Mouse (Mus musculus) ZHBTc4 (cell line): ENCODE results near the gene Ly6g6c.
A peak's percentile ranks its signal among the peaks of the same experiment; 100 is the strongest.

Experiments used
- DNase-seq: peaks from one replicate; pipeline ENCODE4 v3.0.0-alpha.2; 2011; ENCODE audit warnings: low read depth, low spot score

Ly6g6c gene

GRCm38 (mm10) chr17:35064951-35065947 is at the start of gene Ly6g6c:
Gene Ly6g6c, plus strand, starts transcription at chr17:35065388.
- peak; percentile 92 for DNase-seq

- DNase-seq, result no peak
Observed at GRCm38 (mm10) chr17:35016376-35016775, 48.8 kb upstream of the Ly6g6c start, which contains the start of gene Vwa7. Gene Vwa7, plus strand, starts transcription at chr17:35016579.

DNA sequence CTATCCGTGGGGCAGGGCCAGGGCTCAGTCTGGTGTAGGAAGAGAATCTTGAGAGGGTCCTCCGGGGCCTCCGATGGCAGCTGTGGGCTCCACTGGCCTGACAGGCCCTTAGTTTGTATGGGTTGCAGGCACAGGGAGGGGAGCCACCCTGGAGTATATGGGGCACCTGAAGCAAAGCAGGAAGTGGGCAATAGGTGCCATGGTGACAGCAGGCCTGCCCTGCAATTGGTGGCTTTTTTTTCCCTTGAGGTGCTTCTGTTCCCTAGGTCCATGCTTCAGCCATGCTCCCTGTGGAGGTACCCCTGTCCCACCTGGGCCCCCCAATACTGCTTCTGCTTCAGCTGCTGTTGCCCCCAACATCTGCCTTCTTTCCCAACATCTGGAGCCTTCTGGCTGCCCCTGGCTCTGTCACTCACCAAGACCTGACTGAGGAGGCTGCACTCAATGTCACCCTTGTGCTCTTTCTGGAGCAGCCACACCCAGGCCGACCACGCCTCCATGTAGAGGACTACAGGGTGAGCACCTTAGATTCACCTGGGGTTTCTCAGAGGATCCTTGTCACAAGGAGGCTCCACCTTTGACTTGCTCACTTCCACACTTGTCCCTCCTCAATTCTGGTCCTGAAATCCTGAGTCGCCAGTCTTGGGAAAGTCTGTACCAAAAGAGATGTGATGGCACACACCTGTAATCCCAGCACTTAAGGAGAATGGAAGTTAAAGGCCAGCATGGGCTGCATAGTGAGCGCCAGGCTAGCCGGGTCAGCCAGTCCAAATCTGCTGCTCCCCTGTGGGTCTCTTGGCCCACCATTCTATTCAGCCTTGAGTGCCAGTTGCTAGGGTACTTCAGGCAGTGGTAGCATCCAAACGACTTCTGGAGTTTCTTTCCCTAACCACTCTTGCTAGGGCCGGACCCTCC is 48.1 kb upstream of the Ly6g6c start:
- no peak for DNase-seq

DNA sequence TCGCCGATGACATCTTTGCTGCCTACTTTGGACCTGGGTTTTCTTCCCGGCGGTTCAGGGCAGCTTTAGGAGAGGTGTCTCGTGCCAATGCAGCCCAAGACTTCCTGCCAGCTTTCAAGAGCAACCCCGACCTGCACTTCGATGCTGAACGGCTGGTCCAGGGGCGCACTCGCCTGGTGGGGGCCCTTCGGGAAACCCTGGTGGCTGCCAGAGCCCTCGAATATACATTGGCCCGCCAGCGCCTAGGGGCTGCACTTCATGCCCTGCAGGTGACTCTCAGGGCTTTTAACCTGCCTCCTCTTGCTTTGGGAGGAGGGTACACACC is 47.5 kb upstream of the Ly6g6c start:
- no peak for DNase-seq

GRCm38 (mm10) chr17:35018171-35018570 is 47.0 kb upstream of the Ly6g6c start:
- DNase-seq, result no peak

- DNase-seq, result no peak
Observed at GRCm38 (mm10) chr17:35019894-35020293, 45.3 kb upstream of the Ly6g6c start.

GRCm38 (mm10) chr17:35020551-35020950 is 44.6 kb upstream of the Ly6g6c start:
- no peak for DNase-seq

GRCm38 (mm10) chr17:35021163-35021808 is 43.9 kb upstream of the Ly6g6c start:
- peak; percentile 90 for DNase-seq

DNA sequence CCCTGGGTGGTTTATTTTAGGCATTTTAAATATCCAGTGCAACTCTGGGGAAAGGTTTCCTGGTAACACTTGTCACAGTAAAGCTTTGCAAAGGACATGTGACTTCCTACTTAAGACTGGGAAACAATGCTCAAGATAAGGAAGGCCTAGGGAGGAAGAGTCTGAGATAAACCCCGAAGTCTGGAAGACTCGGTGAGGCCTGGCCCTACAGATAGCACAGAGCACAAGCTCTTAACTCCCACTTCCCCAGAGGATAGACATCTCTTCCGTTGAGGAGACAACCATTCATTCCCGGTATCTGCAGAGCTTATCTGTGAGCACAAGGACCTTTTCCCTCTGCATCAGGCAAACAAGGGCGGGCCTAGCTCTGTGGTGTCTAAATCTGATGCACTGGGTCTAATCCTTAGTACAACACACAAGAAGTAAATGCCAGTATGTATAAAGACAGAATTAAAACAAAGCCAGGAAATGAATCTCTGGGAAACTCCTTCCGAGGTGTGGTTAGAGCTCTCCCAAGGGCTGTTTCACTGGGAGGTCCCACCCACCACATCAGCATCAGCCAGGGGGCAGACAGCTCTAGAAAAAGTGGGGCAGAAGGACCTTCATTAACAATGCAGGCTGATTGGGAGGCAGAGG is 43.2 kb upstream of the Ly6g6c start:
- DNase-seq, result no peak

DNA sequence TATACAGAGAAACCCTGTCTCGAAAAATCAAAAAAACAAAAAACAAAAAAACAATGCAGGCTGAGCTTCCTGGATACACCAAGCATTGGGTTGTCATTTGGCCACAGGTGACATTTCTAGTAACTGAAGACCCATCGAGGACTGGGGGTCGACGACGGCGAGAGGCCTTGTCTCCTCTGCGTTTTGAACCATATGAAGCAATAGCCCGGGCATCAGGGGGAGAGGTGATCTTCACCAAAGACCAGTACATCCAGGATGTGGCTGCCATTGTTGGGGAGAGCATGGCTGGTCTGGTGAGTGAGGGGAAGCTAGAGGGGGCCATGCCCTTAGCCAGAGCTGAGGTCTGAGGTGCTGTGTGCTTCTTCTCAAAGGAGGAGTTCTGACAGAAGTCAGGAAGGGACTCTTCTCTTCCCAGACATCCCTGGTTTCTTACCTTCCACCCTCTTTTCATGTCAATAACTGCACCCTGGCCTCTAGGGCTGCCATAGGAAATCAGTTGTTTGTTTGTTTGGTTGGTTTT is 42.6 kb upstream of the Ly6g6c start:
- DNase-seq, result no peak

GRCm38 (mm10) chr17:35023221-35023620 is 42.0 kb upstream of the Ly6g6c start:
- no peak for DNase-seq

- DNase-seq, result no peak
Observed at GRCm38 (mm10) chr17:35023756-35024155, 41.4 kb upstream of the Ly6g6c start.

DNA sequence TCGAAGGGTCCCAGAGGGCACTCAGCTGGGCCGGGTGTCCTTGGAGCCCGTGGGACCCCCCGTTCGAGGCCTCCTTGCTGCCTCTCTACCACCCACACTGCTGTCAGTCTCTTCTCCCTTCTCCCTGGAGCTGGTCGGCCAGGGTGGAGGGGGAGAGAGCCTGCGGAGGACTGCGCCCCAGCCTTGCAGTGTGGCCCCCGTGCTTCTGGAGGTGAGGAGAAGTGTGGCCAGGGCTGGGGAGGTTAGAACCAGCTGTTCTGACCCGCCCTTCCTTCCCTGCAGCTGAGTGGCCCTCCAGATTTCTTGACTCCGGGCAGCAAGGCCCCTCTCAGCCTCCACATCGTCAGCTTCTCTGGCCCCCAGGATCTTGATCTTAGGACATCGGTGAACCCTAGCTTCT is 40.9 kb upstream of the Ly6g6c start:
- DNase-seq, result no peak

- DNase-seq, result no peak
Observed at GRCm38 (mm10) chr17:35024691-35025488, 40.3 kb upstream of the Ly6g6c start.

DNA sequence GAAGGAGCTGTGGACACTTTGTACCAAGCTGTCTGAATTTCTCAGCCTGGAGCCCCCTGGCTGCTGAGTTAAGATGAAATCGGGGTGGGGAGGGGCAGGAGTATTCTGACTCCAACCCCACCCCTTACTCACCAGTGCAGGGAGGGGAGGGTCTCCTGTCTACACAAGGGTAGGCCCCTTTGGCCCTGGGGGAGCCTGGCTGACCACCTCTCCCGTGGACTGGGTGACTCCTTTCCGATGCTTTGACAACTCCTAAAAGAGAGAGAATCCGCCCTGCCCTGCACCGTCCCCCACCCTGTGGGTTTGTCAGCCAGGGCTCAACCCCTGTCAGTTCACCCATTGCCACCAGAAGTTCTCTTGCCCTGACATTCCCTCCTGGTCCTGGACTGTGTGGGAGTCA is 39.0 kb upstream of the Ly6g6c start:
- no peak for DNase-seq

- DNase-seq, result peak; percentile 70
Observed at GRCm38 (mm10) chr17:35027277-35028068, 37.7 kb upstream of the Ly6g6c start, which contains the start of gene Sapcd1. Gene Sapcd1, minus strand, starts transcription at chr17:35028016.

GRCm38 (mm10) chr17:35028315-35028714 is 36.9 kb upstream of the Ly6g6c start:
- no peak for DNase-seq

DNA sequence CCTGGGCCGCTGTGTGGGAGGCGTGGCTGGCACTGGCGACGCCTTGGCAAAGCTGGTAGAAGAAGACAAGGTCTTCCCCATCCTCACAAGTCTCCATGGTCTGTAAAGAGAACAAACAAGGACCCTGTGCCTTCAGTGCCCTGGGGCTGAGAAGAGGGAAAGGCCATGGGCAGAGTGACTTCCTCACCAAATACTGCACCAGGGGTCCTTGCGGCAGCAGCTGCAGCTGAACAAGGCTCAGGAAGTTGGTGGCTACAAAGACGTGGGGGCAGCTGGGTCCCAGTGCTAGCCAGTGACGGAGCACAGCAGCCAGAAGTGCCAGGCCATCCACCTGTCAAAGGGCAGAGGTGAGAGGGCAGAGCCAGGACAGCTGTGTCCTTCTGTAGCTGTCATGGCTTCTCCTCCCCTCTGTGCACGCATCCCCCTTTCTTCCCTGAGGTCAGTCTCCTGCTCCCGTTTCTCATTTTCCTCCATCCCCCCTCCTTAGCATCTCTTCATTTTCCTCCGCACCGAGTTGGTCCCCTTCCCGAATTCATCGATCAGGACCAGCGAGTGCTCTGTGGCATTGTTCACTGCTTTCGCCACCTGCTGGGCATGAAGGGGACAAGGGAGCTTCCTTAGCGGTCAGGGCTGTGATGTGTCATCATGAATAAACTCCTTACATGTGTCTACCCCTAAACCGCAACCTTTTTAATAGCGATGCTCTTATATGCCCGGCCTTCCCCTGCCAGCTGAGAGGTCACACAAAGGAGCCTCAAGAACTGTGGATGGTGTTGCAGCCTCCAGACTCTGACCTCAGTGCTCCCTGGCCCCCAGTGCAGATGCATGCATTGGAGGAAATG is 35.3 kb upstream of the Ly6g6c start:
- no peak for DNase-seq
